Mouse (Mus musculus) brain, adult 10 weeks (tissue): ENCODE data around the gene Mettl16. TPM values are rescaled to one million over a fixed set of nuclear protein-coding genes. Genes with fewer than 3 reads are reported as not detected.

Experiments
- polyA plus RNA-seq: library from polyadenylated mRNA; stranded (reverse); fragments of 350-450 nt; fragmentation: Illumina TruSeq; extraction: RNeasy Lipid Tissue Mini Kit (QIAGEN cat#74804); gene quantifications from one replicate; pipeline ENCODE4 v1.2.3, GENCODE M21; 2015; ENCODE audit warnings: low read depth, low replicate concordance

Mettl16 gene
- 14.3 TPM for polyA plus RNA-seq

DNA sequence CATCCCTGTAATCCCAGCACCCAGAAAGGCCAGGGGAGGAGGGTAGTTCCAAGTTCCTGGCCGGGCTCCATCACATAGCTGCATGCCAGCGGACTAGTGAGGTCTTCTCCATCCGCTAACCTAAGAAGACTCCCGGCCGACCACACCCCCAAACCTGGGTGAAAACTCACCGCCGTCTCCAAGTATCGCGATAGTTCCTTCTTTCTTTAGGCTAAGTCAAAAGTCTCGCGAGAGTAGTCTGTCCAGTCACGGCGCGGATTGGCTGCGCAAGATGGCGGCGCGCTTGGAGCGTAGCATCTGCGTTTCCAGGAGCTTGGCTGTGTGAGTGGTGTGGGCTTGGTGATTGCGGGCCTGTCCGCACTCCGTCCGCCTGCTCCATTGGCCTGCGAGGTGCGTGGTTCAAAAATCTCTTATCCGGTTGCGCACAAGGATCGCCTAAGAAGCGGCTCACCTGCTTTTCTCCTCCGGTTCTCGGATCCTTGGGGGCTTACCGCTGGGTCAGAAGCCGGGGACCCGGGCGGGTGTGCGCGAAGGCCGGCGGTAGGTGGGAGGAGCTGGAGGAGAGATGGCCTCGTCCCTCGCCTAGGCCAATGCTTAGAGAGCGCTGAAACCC lies at the start of gene Mettl16:
TSS of gene Mettl16 (plus strand) at position 236 of the 613 bp plus-strand sequence.

DNA sequence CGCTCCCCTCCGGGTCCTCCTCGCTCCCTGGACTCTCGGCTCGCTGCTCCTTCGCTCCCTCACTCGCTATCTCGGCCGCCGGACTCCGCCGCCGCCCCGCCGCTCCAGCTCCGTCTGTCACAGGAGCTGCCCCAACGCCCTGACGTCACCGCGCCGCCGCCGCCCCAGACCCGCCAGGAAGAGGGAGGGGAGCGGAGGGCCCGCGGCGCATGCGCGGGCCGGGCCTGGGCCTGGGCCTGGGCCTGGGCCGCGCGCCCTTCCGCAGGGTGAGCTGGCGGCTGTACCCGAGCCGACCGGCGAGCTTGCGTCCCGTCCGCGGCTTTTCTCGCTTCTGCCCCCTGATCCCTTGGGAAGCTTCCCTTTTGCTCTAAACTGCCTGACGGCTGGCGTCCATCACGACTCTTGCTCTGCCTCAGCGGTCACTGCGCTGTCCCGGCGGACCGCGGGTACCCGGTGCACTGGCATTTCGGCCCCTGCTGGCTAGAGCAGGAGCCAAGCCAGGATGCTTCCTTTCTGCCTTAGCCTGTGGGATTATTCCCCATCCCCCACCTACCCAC lies 46.3 kb upstream of the Mettl16 start, which contains the start of gene Pafah1b1:
TSS of gene Pafah1b1 (minus strand) at position 436 of the 557 bp plus-strand sequence.

DNA sequence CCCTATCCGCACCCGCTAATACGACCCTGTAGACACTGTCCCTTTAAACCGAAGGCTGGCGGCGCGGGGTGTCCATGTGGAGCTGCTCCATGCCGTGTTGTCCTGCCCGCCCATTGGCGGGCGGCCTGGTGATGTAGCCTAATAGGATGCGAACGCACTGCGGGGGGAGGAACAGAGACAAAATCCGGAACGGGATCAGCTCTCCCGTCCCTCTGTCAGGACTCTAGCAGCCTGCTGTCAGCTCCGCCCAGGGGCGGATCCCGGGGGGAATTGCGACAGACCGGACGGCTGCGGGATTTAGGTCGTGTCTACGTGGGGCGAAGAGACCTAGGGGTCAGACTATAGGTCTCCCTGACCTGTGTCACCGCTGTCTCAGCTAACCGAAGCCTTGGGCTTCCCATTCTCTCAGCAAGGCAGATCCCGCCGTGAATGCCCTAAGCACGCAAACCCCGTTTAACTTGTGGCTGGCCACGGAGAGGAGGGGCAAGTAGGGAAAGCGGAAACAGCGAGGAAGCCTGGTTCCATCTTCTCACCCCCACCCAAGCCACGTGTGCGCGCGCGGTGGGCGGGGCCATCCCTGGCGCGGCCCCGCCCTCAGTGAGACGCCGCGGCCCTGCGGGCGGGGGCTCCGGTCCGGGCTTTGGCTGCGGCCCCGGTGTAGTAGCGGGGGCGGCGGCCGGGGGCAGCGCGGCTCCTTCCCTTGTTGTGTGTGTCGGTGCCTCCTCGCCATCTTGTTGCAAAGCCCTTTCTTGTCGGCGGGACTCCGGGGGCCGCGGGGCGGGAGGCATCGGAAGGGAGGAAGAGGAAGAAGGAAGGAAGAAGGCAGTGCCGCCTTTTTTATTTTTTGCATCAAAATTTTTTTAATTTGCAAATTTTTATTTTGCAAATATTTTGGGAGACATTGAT lies 59.9 kb downstream of the Mettl16 start, which contains the start of gene Mnt:
TSS of gene Mnt (plus strand) at position 665 of the 906 bp plus-strand sequence.

Other genes starting within 250 kb of the Mettl16 start
- gene Rap1gap2, start 159.9 kb upstream of the Mettl16 start, polyA plus RNA-seq: 96.1 TPM
- 17.3 TPM for gene Ccdc92b, start 151.2 kb upstream of the Mettl16 start, polyA plus RNA-seq
- gene Cluh, start 121.3 kb upstream of the Mettl16 start, polyA plus RNA-seq: 43.6 TPM
- 248 TPM for gene Pafah1b1, start 46.2 kb upstream of the Mettl16 start, polyA plus RNA-seq
- gene Mnt, start 60.1 kb downstream of the Mettl16 start, polyA plus RNA-seq: 16.5 TPM
- gene Sgsm2, start 126.2 kb downstream of the Mettl16 start, polyA plus RNA-seq: 48.3 TPM
- 21.8 TPM for gene Tsr1, start 127.2 kb downstream of the Mettl16 start, polyA plus RNA-seq
- gene Smg6, start 155.0 kb downstream of the Mettl16 start, polyA plus RNA-seq: 18.1 TPM
- 73.8 TPM for gene Srr, start 155.1 kb downstream of the Mettl16 start, polyA plus RNA-seq